Mouse (Mus musculus): Measurements from ENCODE around the gene Fgf6. TPM values are rescaled to one million over a fixed set of nuclear protein-coding genes. Genes with fewer than 3 reads are reported as not detected.

The Fgf6 gene
- polyA plus RNA-seq, 1 experiment from 2014 or later, result 0.08 TPM

DNA sequence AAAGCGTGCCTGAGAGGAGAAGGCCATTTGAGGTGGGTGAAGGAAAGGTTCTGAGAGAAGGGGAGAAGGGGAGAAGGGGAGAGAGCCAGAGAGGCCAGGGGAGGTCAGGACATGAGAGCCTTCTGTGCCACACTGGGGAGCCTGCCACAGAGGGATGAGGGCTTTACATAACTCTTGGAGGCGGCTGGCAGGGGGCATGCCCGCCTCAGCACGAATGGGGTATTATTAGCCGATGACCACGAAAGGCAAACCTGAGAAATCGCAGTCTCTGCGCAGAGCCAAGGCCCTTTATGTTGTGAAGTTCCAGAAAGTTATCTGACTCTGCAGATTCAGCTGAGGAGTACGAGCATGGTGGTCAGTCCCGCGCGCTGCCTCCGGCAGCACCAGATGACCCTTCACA is 5.4 kb upstream of the Fgf6 start:
- Histone ChIP-seq H3K36me3 (ENCODE audit: control insufficient read depth, insufficient read depth, low read length) (no peaks in the 10 kb centered on the region), H3K9ac (ENCODE audit: low read length) (no peak overlapping the region), H3K4me1 (ENCODE audit: control insufficient read depth, insufficient read depth, low read length) (no peaks in the 10 kb centered on the region), H3K27me3 (ENCODE audit: control insufficient read depth, insufficient read depth, low read length) (no peaks in the 10 kb centered on the region), H3K9me3 (ENCODE audit: control insufficient read depth, low read length) (no peaks in the 10 kb centered on the region), H3K4me3 (ENCODE audit: low read depth, low read length) (no peak overlapping the region), H3K27ac (replicated peaks; ENCODE audit: low read depth, low read length) (no peak overlapping the region), H3K4me2 (ENCODE audit: low read depth, severe bottlenecking) (no peak overlapping the region)
- ATAC-seq (ENCODE audit: insufficient number of reproducible peaks, low FRiP score, low TSS enrichment, low read depth) (no peak), DNase-seq (ENCODE audit: low spot score) (no peak)
- 88% methylated on average over 13 of the region's 13 CpGs for WGBS

DNA sequence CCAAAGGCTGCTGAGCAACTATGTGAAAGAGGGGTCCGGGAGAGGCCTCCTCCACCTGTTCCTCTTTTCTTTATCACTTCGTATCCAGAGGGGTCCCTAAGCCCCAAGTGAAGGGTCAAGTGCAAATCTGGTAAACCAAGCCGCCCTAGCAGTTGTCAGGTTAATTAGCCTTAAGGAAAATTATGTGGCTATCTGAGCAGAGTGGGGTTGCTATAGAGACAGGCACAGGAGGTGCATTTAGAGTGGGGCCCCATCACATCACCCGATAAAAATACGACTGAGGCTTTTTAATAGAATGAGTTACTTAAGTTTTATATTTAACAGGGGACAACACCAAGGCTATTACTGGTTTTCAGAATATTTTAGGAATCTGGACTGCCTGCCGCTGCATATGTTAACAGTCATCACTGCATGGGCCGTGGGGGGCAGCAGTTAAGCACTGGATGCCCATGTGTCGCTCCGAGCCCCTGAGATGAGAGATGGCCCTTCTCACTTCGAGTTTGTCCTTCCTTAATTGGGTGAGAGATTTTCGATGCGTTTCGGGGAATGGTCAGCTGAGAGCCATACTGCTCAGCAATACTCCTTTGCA is 3.3 kb upstream of the Fgf6 start:
- DNase-seq (ENCODE audit: low spot score) (no peak), ATAC-seq (ENCODE audit: insufficient number of reproducible peaks, low FRiP score, low TSS enrichment, low read depth) (no peak)
- Histone ChIP-seq H3K4me3 (ENCODE audit: low read depth, low read length) (no peak overlapping the region), H3K27me3 (ENCODE audit: control insufficient read depth, insufficient read depth, low read length) (no peaks in the 10 kb centered on the region), H3K36me3 (ENCODE audit: control insufficient read depth, insufficient read depth, low read length) (no peaks in the 10 kb centered on the region), H3K4me1 (ENCODE audit: control insufficient read depth, insufficient read depth, low read length) (no peaks in the 10 kb centered on the region), H3K9ac (ENCODE audit: low read length) (no peak overlapping the region), H3K4me2 (ENCODE audit: low read depth, severe bottlenecking) (no peak overlapping the region), H3K27ac (replicated peaks; ENCODE audit: low read depth, low read length) (no peak overlapping the region), H3K9me3 (ENCODE audit: control insufficient read depth, low read length) (no peaks in the 10 kb centered on the region)
- WGBS, result 82% methylated on average over 13 of the region's 13 CpGs

DNA sequence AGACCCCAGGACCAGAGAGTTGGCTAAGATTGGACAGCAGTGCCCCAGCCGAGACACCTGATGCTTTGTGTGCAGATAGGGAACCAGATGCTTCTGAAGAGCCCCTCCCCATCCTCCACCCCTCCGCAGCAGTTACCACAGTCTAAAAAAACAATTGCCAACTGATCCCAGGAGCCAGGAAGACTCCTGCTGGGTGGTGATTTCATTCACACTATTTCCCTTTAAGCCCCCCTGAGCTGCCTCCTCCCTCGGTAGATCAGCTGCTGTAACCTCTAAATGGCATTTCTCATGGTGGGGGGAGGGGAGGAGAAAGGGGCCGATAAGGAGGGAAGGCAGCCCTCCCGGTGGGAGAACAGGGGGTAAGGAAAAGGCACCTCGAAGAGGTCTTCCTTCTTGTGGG is 3.9 kb downstream of the Fgf6 start:
- no peak for DNase-seq (ENCODE audit: low spot score)
- no peaks in the 10 kb centered on the region; the same call in 1 of the 2 replicates for H3K27me3 ChIP-seq (ENCODE audit: control insufficient read depth, insufficient read depth, low read length)
- no peaks in the 10 kb centered on the region for H3K36me3 ChIP-seq (ENCODE audit: control insufficient read depth, insufficient read depth, low read length)
- no peak overlapping the region for H3K4me2 ChIP-seq (ENCODE audit: low read depth, severe bottlenecking)
- 2% methylated on average over 6 of the region's 6 CpGs for WGBS
- no peak overlapping the region for H3K4me3 ChIP-seq (ENCODE audit: low read depth, low read length)
- no peaks in the 10 kb centered on the region for H3K9me3 ChIP-seq (ENCODE audit: control insufficient read depth, low read length)
- no peak for ATAC-seq (ENCODE audit: insufficient number of reproducible peaks, low FRiP score, low TSS enrichment, low read depth)
- no peak overlapping the region for H3K27ac ChIP-seq (replicated peaks; ENCODE audit: low read depth, low read length)
- H3K4me1 ChIP-seq (ENCODE audit: control insufficient read depth, insufficient read depth, low read length), result peaks cover 14% of the 10 kb centered on the region; the same call in 1 of the 2 replicates
- H3K9ac ChIP-seq (ENCODE audit: low read length), result no peak overlapping the region

DNA sequence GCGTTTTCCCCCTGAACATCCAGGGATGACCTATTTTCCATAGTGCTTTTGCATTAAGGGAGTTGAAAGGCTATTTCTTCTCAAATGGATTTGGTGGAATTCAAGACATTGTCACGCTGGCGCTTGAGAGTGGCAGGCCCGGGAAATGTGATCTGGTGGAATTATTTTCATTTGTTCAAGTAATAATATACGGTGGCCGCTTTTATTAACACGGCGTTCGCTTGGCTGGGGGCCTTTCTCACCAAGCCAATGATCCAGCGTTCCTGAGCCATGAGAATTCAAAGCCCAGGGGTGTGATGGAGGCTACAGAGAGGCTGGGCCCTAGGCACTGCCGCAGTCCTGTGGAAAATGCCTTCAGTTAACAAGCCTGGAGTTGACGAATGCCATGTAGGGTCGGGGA is 5.0 kb downstream of the Fgf6 start:
- no peaks in the 10 kb centered on the region; the same call in 1 of the 2 replicates for H3K27me3 ChIP-seq (ENCODE audit: control insufficient read depth, insufficient read depth, low read length)
- peaks cover 14% of the 10 kb centered on the region; the same call in 1 of the 2 replicates for H3K4me1 ChIP-seq (ENCODE audit: control insufficient read depth, insufficient read depth, low read length)
- no peaks in the 10 kb centered on the region for H3K9me3 ChIP-seq (ENCODE audit: control insufficient read depth, low read length)
- no peaks in the 10 kb centered on the region for H3K36me3 ChIP-seq (ENCODE audit: control insufficient read depth, insufficient read depth, low read length)
- H3K4me2 ChIP-seq (ENCODE audit: low read depth, severe bottlenecking), result no peak overlapping the region
- no peak overlapping the region for H3K27ac ChIP-seq (replicated peaks; ENCODE audit: low read depth, low read length)
- no peak overlapping the region for H3K9ac ChIP-seq (ENCODE audit: low read length)
- WGBS, result 10% methylated on average over 13 of the region's 13 CpGs
- DNase-seq (ENCODE audit: low spot score) (peak; percentile 30), ATAC-seq (ENCODE audit: insufficient number of reproducible peaks, low FRiP score, low TSS enrichment, low read depth) (no peak)
- no peak overlapping the region for H3K4me3 ChIP-seq (ENCODE audit: low read depth, low read length)

DNA sequence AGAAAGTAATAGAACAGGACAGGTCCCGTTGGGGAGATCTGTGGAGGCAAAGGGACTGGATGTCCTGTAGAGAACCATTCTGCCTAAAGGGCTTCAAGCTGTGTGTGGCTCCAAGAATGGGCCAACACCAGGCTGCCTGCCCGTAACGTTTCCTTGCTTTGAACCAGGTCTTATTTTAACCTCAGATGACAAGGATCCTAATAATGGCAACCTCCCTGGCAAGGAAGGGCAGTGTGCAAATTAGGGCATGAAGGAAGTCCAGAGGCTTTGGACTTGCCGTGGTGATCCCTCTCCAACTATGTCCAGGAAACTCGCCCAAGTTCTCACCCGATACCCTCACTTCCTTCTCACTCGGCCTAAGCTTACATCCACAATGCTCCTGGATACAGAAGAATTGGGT is 9.4 kb downstream of the Fgf6 start:
- DNase-seq (ENCODE audit: low spot score) (no peak), ATAC-seq (ENCODE audit: insufficient number of reproducible peaks, low FRiP score, low TSS enrichment, low read depth) (no peak)
- WGBS, result 72% methylated on average over 7 of the region's 7 CpGs
- H3K9ac ChIP-seq (ENCODE audit: low read length), result no peak overlapping the region
- no peaks in the 10 kb centered on the region for H3K9me3 ChIP-seq (ENCODE audit: control insufficient read depth, low read length)
- H3K27ac ChIP-seq (replicated peaks; ENCODE audit: low read depth, low read length), result no peak overlapping the region
- no peaks in the 10 kb centered on the region for H3K36me3 ChIP-seq (ENCODE audit: control insufficient read depth, insufficient read depth, low read length)
- H3K4me1 ChIP-seq (ENCODE audit: control insufficient read depth, insufficient read depth, low read length), result peaks cover 5% of the 10 kb centered on the region; the same call in 1 of the 2 replicates
- H3K4me2 ChIP-seq (ENCODE audit: low read depth, severe bottlenecking), result no peak overlapping the region
- H3K27me3 ChIP-seq (ENCODE audit: control insufficient read depth, insufficient read depth, low read length), result no peaks in the 10 kb centered on the region; the same call in 1 of the 2 replicates
- H3K4me3 ChIP-seq (ENCODE audit: low read depth, low read length), result no peak overlapping the region

DNA sequence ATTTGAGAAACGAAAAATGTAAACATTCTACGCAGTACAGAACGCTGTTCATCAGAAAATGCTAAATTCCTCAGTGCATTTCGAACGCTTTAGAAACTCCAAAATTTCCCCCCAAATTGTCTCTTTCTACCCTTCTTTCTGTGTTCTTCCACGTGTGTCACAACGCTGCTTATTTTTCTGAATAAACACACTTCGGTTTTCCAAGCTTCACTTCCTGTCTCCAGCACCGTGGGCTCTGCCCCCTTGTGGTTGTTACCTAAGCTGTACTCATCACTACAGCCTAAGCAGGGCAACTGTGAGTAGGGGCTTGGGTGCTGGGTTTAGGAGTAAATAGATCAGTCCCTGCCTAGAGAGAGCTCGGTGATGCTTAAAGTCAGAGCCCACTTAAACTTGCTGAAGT is 19.4 kb downstream of the Fgf6 start:
- ATAC-seq (ENCODE audit: insufficient number of reproducible peaks, low FRiP score, low TSS enrichment, low read depth) (no peak), DNase-seq (ENCODE audit: low spot score) (peak; percentile 57)
- Histone ChIP-seq H3K4me1 (ENCODE audit: control insufficient read depth, insufficient read depth, low read length) (no peaks in the 10 kb centered on the region), H3K4me3 (ENCODE audit: low read depth, low read length) (no peak overlapping the region), H3K9me3 (ENCODE audit: control insufficient read depth, low read length) (no peaks in the 10 kb centered on the region), H3K27ac (replicated peaks; ENCODE audit: low read depth, low read length) (no peak overlapping the region), H3K4me2 (ENCODE audit: low read depth, severe bottlenecking) (no peak overlapping the region; the same call in 1 of the 2 replicates), H3K36me3 (ENCODE audit: control insufficient read depth, insufficient read depth, low read length) (no peaks in the 10 kb centered on the region), H3K9ac (ENCODE audit: low read length) (no peak overlapping the region), H3K27me3 (ENCODE audit: control insufficient read depth, insufficient read depth, low read length) (no peaks in the 10 kb centered on the region)
- WGBS, result 45% methylated on average over 10 of the region's 10 CpGs

DNA sequence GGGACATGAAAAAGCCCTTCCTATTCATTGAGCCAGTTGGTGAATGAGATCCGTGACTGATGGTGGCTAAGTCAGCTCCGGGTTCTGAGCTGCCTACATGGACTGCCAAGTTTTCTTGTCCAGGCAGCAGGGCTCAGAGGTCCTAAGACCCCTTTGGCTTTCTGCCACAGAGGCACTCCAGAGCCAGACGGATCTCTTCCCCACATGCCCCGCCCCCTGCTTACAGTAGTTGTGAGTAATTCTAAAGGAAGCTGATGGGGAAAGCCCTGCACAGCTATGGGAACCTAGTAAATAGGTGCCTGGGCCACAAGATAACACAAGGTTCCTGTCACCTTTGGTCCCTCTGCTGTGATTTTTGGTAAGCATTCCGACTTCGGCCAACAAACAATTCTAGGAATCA is 29.5 kb downstream of the Fgf6 start:
- DNase-seq (ENCODE audit: low spot score) (no peak), ATAC-seq (ENCODE audit: insufficient number of reproducible peaks, low FRiP score, low TSS enrichment, low read depth) (no peak)
- WGBS, result 67% methylated on average over 6 of the region's 6 CpGs
- Histone ChIP-seq H3K9ac (ENCODE audit: low read length) (no peak overlapping the region), H3K4me2 (ENCODE audit: low read depth, severe bottlenecking) (no peak overlapping the region), H3K4me3 (ENCODE audit: low read depth, low read length) (no peak overlapping the region), H3K36me3 (ENCODE audit: control insufficient read depth, insufficient read depth, low read length) (no peaks in the 10 kb centered on the region), H3K9me3 (ENCODE audit: control insufficient read depth, low read length) (no peaks in the 10 kb centered on the region), H3K27me3 (ENCODE audit: control insufficient read depth, insufficient read depth, low read length) (no peaks in the 10 kb centered on the region), H3K4me1 (ENCODE audit: control insufficient read depth, insufficient read depth, low read length) (no peaks in the 10 kb centered on the region), H3K27ac (replicated peaks; ENCODE audit: low read depth, low read length) (no peak overlapping the region)

DNA sequence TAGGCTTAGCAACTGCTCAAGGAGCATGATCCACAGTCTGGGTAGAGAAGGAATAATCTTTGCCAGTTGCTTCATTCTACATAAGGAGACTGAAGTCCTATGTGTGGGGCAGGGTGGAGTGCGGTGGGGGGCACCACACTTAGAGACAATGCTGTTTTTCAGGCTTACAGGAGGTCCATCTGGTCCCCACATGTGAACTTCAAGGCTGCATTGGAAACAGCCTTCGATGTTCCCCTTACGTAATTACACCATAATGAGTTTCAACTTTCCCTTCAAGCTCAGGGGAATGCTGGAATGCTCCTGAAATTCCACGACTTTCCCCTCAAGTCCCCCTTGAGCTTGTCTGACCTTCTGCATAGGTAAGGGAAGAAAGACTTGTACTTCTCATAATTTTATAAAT is 35.5 kb downstream of the Fgf6 start:
- 0 out of 2 replicates have a peak, but pooled peaks have one; percentile 60 for ATAC-seq (ENCODE audit: insufficient number of reproducible peaks, low FRiP score, low TSS enrichment, low read depth)
- peak; percentile 70 for DNase-seq (ENCODE audit: low spot score)
- Histone ChIP-seq H3K27ac (replicated peaks; ENCODE audit: low read depth, low read length) (0 out of 2 replicates have a peak overlapping the region, but pooled peaks have one; percentile 49), H3K9ac (ENCODE audit: low read length) (no peak overlapping the region), H3K36me3 (ENCODE audit: control insufficient read depth, insufficient read depth, low read length) (no peaks in the 10 kb centered on the region), H3K4me2 (ENCODE audit: low read depth, severe bottlenecking) (no peak overlapping the region), H3K4me3 (ENCODE audit: low read depth, low read length) (no peak overlapping the region), H3K9me3 (ENCODE audit: control insufficient read depth, low read length) (no peaks in the 10 kb centered on the region), H3K4me1 (ENCODE audit: control insufficient read depth, insufficient read depth, low read length) (peaks cover 3% of the 10 kb centered on the region; the same call in 1 of the 2 replicates), H3K27me3 (ENCODE audit: control insufficient read depth, insufficient read depth, low read length) (no peaks in the 10 kb centered on the region)
- 12% methylated on average over 4 of the region's 4 CpGs for WGBS

Data from limb, embryonic 11.5 days (tissue).